Mouse (Mus musculus): ENCODE results near the gene Isg20.

Gene Isg20

DNA sequence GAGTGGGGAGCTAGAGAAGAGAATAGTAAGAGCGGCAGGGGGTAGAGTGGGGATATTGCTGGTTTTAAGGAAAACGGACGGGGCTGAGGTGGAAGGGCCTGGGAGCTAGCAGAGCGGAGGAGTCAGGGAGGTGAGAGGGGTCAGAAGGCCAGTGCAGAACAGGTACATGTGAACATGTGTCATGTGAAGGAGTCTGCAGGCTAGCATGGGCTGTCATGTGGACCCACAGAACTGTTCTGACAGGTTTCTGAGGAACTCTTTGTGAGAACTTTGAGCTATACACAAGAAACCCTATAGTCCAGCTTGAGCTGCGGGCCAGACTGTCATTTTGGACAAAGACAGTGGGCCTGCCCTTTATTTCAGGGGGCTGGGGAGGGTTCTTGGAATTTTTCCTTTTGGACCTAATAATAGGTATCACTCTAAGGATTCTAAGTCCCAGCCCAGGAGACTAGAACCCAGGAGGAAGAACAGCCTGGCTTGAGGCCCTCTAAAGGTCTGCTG, at the start of gene Isg20:
Isg20 (plus strand) TSS at position 451 of the 501 bp plus-strand sequence.
- in situ Hi-C loops (cut with MboI, MseI), result no loop called here

GRCm38 (mm10) chr7:78863796-78864445, 49.3 kb upstream of the Isg20 start:
- in situ Hi-C loops (cut with MboI, MseI), result no loop called here

- in situ Hi-C loops (cut with MboI, MseI), result no loop called here
These were observed 48.8 kb upstream of the Isg20 start for GRCm38 (mm10) chr7:78864446-78864802.

DNA sequence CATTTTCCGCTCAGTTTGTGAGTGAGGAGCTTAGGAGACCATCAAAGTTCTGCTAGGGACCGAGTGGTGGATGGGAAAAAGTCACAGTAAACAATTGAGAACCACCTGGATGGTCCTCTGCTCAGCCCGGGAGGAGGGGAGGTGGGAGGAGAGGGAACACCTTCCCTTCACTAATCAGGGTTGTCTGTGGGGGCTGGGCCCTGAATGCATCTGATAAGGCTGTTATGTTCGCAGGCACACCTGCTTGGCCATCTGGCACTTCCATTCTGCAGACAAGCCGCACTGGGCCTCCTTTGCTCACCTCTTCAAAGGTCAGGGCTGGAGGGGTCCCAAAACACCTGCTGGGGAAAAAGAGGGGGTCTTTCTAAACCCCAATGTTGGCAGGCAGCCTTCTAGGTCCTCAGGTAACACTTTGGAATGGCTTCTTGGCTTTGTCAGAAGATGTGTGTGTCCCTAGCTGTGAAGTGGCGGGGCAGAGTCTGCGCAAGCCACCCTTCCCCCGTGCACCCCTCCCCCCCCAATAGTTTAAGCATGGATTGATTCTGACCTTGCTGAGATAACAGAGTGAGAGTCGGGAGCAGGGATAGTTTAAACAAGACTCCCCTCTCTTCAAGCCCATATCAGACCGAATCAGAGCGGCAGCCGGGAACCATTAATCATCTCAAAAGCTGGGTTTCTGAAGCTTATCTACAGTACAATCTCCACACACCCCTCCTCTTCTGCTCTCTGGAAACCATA, 47.8 kb upstream of the Isg20 start:
- in situ Hi-C loops (cut with MboI, MseI), result no loop called here

DNA sequence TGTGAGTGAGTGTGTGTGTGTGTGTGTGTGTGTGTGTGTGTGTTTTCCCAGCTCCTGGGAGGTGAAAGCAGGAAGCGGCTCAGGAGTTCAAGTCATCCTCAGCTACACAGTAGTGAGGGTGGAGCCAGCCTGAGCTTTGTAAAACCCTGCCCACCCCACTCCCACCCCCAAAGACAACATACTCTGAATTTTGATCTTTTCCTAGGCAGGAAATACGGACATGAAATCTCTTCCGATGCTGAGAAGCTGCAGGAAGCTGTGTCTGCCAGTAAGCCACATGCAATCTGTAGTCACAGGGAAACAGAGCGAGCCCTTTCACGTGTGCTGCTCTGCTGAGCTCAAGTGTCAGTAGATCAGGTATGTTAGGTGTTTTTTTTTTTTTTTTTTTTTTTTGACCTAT, 44.5 kb upstream of the Isg20 start:
- in situ Hi-C loops (cut with MboI, MseI), result no loop called here

DNA sequence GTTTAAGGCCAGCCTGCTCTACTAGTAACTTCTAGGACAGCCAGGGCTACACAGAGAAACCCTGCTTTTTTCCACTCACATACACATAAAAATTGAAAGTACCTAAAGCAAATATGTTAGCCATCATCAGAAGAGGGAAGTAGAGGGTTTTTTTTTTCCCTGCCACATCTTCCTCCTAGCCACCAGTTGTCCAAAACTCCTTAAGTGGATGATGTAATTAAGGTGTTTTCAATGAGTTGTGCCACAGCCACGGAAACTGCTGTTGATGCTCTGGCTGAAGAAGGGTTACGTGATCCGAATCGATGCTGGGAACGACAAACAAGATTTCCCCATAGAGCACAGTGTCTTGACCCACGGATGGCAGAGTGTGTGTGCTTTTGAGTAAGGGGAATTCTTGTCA, 40.9 kb upstream of the Isg20 start:
- in situ Hi-C loops (cut with MboI, MseI), result no loop called here

DNA sequence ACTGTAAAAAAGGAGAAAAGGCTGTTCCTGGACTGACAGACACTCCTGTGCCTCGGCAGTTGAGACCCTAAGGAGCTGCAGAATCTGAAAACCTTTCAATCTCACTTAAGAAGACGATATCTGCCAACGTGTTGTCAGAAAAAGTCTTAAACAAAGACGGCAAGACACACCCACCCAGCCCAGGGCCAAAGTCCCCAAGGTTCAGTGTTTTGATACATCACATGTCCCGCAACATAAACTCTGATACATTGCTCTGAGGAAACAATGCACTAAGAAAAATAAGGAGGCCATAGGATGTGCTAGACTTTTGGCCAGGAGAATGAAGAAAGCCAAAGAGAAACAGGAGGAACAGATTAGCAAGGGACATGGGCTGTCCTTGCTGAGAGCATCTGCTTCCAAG, 40.4 kb upstream of the Isg20 start:
- in situ Hi-C loops (cut with MboI, MseI), result no loop called here

GRCm38 (mm10) chr7:78881607-78882468, 31.4 kb upstream of the Isg20 start:
- in situ Hi-C loops (cut with MboI, MseI), result loop anchor here (25.0 kb wide), 1 partner anchor 295 kb away; no protein-coding TSS in a partner anchor

DNA sequence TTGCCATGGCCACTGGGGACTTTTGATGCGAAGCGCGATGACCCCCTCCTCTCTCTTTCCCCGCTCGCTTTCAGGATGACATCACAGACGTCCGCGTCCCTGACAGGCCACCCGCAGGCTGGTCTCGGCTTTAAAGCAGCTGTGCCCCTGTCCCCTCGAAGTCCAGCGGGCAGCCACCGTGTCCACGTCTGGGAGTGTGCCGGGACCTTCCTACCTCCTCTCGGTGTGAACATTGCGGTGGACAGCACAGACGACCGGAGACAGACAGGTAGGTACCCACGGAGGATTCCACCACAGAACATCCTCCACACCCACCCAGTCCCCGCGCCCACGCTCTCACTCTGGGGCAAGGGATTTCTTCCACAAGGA, 30.8 kb upstream of the Isg20 start:
- in situ Hi-C loops (cut with MboI, MseI), result loop anchor here (25.0 kb wide), 1 partner anchor 295 kb away; no protein-coding TSS in a partner anchor

GRCm38 (mm10) chr7:78883016-78883725, 30.1 kb upstream of the Isg20 start:
- in situ Hi-C loops (cut with MboI, MseI), result loop anchor here (25.0 kb wide), 1 partner anchor 296 kb away; no protein-coding TSS in a partner anchor

DNA sequence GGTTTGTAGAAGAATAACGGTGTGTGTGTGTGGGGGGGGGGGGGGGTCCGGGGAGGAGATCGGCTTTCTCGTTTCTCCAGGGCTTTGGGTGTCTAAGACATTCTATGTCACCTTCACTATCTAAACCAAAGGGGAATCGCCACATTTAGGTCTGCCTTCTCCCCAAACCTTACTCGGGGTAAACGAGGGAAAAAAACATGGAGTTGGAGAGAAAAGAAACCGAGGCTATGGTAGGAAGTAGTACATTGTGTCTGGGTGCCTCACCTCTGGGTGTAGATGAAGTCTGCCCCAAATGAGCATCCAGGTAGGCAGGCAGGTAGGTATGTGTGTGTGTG, 29.5 kb upstream of the Isg20 start:
- in situ Hi-C loops (cut with MboI, MseI), result loop anchor here (25.0 kb wide), 1 partner anchor 296 kb away; no protein-coding TSS in a partner anchor

- in situ Hi-C loops (cut with MboI, MseI), result loop anchor here (25.0 kb wide), 1 partner anchor 297 kb away; no protein-coding TSS in a partner anchor
These were observed 29.1 kb upstream of the Isg20 start for GRCm38 (mm10) chr7:78884139-78884538.

DNA sequence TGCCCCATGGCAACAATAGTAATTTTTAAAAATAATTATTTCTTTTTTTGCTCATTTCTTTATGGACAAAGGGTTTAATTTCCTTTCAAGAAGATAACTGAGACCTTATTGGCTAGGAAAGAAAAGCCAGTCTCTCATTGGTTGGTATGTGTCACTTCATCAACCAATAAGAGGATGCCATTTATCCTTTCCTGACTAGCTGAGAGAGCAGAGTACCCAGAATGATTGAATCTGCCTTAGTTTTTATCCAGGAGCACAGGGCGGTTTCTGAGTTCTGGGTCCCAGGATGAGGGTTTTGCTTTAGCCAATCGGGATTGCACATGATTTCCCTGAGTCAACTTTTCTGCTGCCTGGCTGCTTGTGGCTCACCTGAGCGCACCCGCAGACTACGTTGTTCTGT, 27.8 kb upstream of the Isg20 start:
- in situ Hi-C loops (cut with MboI, MseI), result loop anchor here (25.0 kb wide), 1 partner anchor 298 kb away; no protein-coding TSS in a partner anchor

DNA sequence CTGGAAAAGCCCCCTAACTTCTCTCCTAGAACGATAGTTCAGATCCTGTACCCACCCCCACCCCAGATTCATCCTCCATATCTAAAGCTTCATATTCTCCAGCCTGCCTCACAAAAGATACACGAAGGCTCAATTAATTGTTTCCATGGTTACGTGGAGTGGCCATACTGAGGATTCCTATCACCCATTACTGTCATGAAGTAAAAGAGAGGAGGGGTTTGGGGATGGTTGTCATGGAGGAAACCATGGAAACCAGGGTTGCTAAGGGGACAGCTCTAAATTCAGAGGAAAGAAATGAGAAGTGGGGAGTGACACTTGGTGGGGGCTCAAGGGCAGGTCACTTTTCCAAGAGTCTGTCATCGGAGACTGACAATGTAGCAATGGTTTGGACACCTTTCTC, 26.7 kb upstream of the Isg20 start:
- in situ Hi-C loops (cut with MboI, MseI), result loop anchor here (25.0 kb wide), 1 partner anchor 299 kb away; no protein-coding TSS in a partner anchor

- in situ Hi-C loops (cut with MboI, MseI), result loop anchor here (25.0 kb wide), 1 partner anchor 300 kb away; no protein-coding TSS in a partner anchor
These were observed 25.8 kb upstream of the Isg20 start for GRCm38 (mm10) chr7:78887431-78887842.

DNA sequence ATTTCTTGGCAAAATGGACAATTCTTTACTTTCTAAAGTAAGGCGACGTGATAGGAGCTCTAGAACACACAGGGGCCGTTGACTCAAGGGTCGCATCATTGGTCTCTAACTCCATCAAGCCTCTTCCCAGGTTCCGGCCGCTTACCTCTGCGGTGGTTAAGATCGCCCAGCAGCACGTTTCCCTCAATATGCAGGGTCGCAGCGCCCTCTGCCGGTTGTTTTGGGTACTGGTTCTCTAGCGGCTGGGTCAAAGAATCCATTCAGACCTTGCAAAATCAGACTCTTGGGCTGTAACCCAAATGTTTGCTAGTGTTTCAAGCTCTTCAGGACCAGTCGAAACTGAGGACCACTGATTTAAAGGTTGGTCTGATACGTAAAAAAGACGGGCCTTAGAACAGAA, 22.6 kb upstream of the Isg20 start:
- in situ Hi-C loops (cut with MboI, MseI), result loop anchor here (5.0 to 25.0 kb wide), 2 partner anchors 98 to 303 kb away; no protein-coding TSS in a partner anchor

GRCm38 (mm10) chr7:78893917-78894316, 19.3 kb upstream of the Isg20 start:
- in situ Hi-C loops (cut with MboI, MseI), result loop anchor here (5.0 to 25.0 kb wide), 2 partner anchors 102 to 307 kb away; no protein-coding TSS in a partner anchor

DNA sequence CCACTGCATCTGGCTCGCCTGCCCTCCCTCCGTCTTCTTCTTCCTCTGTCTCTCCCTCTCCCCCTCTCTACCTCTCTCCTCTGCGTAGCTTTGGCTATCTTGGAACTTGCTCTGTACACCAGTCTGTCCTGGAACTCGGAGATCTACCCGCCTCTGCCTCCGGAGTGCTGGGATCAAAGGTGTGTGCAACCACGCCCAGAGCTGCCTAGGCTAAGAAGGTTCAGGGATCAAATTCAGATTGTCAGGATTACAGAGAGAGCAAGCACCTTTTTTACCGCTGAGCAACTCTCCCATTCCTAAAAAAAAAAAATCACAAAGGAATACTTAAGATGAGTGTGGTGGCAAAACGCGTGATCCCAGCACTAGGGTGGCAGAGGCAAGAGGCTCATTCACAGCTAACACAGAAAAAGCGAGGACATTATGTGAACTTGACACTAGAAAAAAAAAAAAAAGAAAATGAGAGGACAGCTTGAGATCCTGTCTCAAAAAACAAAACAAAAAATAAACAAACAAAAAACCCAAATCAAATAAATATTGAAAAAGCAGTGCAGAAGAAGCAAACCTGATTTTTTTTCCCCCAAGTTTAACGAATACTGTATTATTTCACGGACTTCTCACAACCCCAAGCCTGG, 18.1 kb upstream of the Isg20 start:
- in situ Hi-C loops (cut with MboI, MseI), result loop anchor here (25.0 kb wide), 1 partner anchor 308 kb away; no protein-coding TSS in a partner anchor

DNA sequence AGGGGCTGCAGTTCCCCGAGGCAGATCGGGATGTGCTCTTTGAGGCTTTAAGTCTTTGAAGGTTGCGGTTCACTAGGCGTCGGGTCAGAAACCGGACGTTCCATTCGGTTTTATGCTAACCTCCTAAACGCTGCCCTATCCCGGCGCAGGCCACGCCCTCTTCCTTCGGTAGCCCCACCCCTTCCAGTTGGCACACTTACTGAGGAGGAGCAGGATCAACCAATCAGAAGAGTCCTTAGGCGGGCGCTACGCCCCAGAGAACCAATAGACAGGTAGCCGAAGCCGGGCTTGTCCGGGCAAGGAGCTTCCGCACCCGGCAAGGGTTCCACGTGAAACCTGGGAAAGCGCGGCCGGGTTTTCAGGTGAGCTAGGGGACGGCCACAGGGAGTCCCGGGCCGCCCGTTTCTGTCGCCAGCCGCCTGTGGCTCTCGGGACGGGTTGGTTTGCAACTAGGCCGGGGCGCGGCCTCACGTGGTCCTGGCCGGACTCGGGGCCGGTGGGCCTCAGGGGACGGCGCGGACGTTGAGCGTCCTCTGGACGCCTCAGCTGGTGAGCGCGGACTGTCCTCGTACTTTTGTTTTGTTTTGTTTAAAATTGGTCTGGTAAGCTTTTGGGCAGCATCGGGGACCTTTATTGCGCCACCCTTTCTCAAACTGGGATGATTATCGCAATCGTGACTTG, 17.4 kb upstream of the Isg20 start, which contains the start of gene Aen:
Aen (plus strand) TSS at position 202 of the 681 bp plus-strand sequence.
- in situ Hi-C loops (cut with MboI, MseI), result loop anchor here (25.0 kb wide), 1 partner anchor 308 kb away; no protein-coding TSS in a partner anchor

DNA sequence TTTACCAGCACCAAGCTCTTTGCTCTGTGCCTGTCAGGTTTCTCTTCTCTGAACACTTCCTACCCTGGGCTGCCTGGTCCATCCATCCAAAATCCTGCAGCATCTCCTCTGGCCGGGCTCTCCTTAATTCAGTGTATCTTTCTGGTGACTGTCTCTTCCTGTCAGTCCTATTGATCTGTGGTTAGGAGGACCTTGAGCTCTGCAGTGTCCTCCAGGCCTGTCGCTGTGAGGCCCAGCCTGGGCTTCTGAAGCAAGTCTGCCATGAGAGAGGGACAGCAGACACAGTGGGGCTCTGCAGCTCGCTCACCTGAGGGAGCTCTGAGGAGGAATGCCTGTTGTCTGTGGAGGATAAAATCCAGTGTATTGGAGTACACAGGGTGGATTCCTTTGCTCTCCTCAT, 15.7 kb upstream of the Isg20 start:
- in situ Hi-C loops (cut with MboI, MseI), result loop anchor here (25.0 kb wide), 1 partner anchor 310 kb away; no protein-coding TSS in a partner anchor

Measured in T-helper 2 cell (primary cell).